Mouse (Mus musculus) brain, embryonic 14.5 days (tissue): ENCODE measurements around the gene Adam11.

Source experiments
- CTCF ChIP-seq: fragments of 200-500 bp; IDR thresholded peaks from 2 replicates; pipeline ENCODE4 v1.5.1; 2012; ENCODE audit warnings: inconsistent platforms, mild to moderate bottlenecking, moderate library complexity, borderline replicate concordance; ENCODE audit not compliant: insufficient read depth, insufficient read length; ENCODE audit errors: extremely low read depth
- POLR2A ChIP-seq: fragments of 200-500 bp; IDR thresholded peaks from 2 replicates; pipeline ENCODE4 v1.6.1; 2012; ENCODE audit warnings: mild to moderate bottlenecking, inconsistent platforms, borderline replicate concordance; ENCODE audit not compliant: poor library complexity, insufficient read depth, insufficient read length, severe bottlenecking; ENCODE audit errors: extremely low read depth

- no peak for TF ChIP-seq POLR2A
- TF ChIP-seq CTCF = no peak
Measured at GRCm38 (mm10) chr11:102734961-102735360, 26.3 kb upstream of the Adam11 start.
